Mouse (Mus musculus) ES-Bruce4 (cell line): ENCODE results near the gene Gzmm.
A peak's percentile ranks its signal among the peaks of the same experiment; 100 is the strongest.

ENCODE experiments used
- CTCF ChIP-seq: IDR thresholded peaks from one replicate; pipeline ENCODE4 v1.8.1; 2011; ENCODE audit warnings: low read depth, low read length
- POLR2A ChIP-seq: IDR thresholded peaks from one replicate; pipeline ENCODE4 v1.8.1; 2011; ENCODE audit warnings: low read length; ENCODE audit not compliant: insufficient read depth

DNA sequence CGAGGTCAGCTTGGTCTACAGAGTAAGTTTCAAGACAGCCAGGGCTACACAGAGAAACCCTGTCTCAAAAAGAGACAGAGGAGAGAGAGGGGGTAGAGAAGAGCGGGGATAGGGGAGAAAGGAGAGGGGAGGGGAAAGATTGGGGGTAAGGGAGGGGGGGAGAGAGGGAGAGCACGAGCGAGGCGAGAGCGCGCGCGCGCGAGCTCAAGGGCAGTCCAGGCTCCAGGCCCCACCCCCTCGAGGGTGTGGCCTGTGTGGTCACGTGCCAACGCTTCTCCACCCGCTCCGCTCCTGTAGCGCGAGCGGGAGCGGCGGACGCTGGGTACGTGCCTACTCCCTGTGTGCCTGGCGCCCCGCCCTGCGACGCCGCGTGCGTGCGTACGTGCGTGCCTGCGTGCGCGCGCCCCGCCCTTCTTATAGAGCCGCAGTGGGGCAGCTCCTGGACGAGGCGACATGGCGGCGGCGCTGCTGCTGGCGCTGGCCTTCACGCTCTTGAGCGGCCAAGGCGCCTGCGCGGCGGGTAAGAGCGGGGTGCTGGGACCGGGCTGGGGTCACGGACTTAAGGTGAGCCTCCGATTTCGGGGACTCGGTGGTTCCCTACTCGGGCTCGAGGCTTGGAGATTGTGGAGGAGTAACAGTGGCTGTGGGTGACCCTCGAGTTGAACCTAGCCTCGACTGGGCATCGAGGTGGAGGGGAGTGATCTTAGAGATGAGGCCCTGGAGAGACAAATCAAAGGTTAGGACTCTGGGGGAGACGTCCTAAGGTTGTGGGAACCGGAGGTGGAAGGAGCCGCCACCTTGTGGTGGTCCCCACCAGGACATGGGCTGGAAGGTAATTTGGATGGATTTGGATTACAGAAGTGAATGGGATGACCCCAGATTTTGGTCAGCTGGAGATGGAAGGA lies 15.5 kb downstream of the Gzmm start, which contains the start of gene Bsg:
- TF ChIP-seq CTCF (peak; percentile 36), POLR2A (peak; percentile 86)
